Mouse (Mus musculus) ES-E14 (cell line): Measurements from ENCODE around the gene D7Ertd443e. TPM values are rescaled to one million over a fixed set of nuclear protein-coding genes. Genes with fewer than 3 reads are reported as not detected.

Experiments used
- DNase-seq: peaks from one replicate; pipeline ENCODE4 v3.0.0-alpha.2; 2013; ENCODE audit warnings: low read depth, low spot score
- H3K27ac ChIP-seq: 2 replicates; pipeline ENCODE4 v1.5.1; 2012; ENCODE audit warnings: low read depth, mild to moderate bottlenecking, low read length, moderate library complexity, mixed read lengths; ENCODE audit not compliant: poor library complexity, insufficient read depth, severe bottlenecking
- H3K36me3 ChIP-seq: 2 replicates; pipeline ENCODE4 v1.6.1; 2012; ENCODE audit warnings: mild to moderate bottlenecking, low read length, moderate library complexity, mixed read lengths; ENCODE audit not compliant: control insufficient read depth, poor library complexity, insufficient read depth, severe bottlenecking
- H3K4me1 ChIP-seq, 2 experiments: fragments of 150-350 bp in 1 of 2; sonication (generic) in 1 of 2; 2 replicates each; pipeline ENCODE4 v1.6.1; 2012; ENCODE audit warnings: low read length in 2 of 2, mild to moderate bottlenecking in 1 of 2, mixed read lengths in 1 of 2; ENCODE audit not compliant: control insufficient read depth in 2 of 2, insufficient read depth in 2 of 2, poor library complexity in 1 of 2
- H3K4me3 ChIP-seq, 2 experiments: fragments of 150-350 bp in 1 of 2; sonication (generic) in 1 of 2; 2 replicates each; pipeline ENCODE4 v1.5.1; 2012; ENCODE audit warnings: low read length in 2 of 2, low read depth in 1 of 2, mild to moderate bottlenecking in 1 of 2, mixed read lengths in 1 of 2; ENCODE audit not compliant: insufficient read depth in 1 of 2, poor library complexity in 1 of 2, severe bottlenecking in 1 of 2
- H3K9ac ChIP-seq: 2 replicates; pipeline ENCODE4 v1.6.1; 2012; ENCODE audit warnings: low read depth, mild to moderate bottlenecking, low read length, mixed read lengths; ENCODE audit not compliant: poor library complexity, insufficient read depth, severe bottlenecking
- H3K9me3 ChIP-seq: fragments of 150-350 bp; sonication (generic); 2 replicates; pipeline ENCODE4 v1.6.1; 2012; ENCODE audit warnings: low read depth, mild to moderate bottlenecking, low read length; ENCODE audit not compliant: control insufficient read depth, insufficient read depth
- CHD2 ChIP-seq: IDR thresholded peaks from 2 replicates; pipeline ENCODE4 v1.6.1; 2014; ENCODE audit warnings: mild to moderate bottlenecking, low read depth, low read length, inconsistent platforms
- HCFC1 ChIP-seq: IDR thresholded peaks from 2 replicates; pipeline ENCODE4 v1.6.1; 2012; ENCODE audit warnings: low read length, inconsistent platforms, borderline replicate concordance; ENCODE audit not compliant: insufficient read depth
- MAFK ChIP-seq: IDR thresholded peaks from 2 replicates; pipeline ENCODE4 v1.6.1; 2014; ENCODE audit warnings: mild to moderate bottlenecking, low read depth, low read length, inconsistent platforms; ENCODE audit not compliant: insufficient read depth
- ZC3H11A ChIP-seq: IDR thresholded peaks from 2 replicates; pipeline ENCODE4 v1.6.1; 2012; ENCODE audit warnings: low read depth, mild to moderate bottlenecking, inconsistent platforms, low read length, borderline replicate concordance
- ZNF384 ChIP-seq: IDR thresholded peaks from 2 replicates; pipeline ENCODE4 v1.6.1; 2012; ENCODE audit warnings: low read depth, low read length, inconsistent platforms
- in situ Hi-C, 2 experiments: fragments of 600-800 bp; cut with MboI; formaldehyde crosslinking; loops; one replicate each; pipeline ENCODE4 v1.15.1; 2025; ENCODE audit warnings: low sequenced_read_pairs in 2 of 2, inconsistent platforms in 1 of 2; ENCODE audit not compliant: unreplicated experiment in 2 of 2
- total RNA-seq: library from RNA; depleted of rRNA; stranded (reverse); fragments of 300-350 nt; gene quantifications from 2 replicates; pipeline ENCODE4 v1.2.3, GENCODE M21; 2012

Gene D7Ertd443e
- total RNA-seq, 1 experiment = not detected

DNA sequence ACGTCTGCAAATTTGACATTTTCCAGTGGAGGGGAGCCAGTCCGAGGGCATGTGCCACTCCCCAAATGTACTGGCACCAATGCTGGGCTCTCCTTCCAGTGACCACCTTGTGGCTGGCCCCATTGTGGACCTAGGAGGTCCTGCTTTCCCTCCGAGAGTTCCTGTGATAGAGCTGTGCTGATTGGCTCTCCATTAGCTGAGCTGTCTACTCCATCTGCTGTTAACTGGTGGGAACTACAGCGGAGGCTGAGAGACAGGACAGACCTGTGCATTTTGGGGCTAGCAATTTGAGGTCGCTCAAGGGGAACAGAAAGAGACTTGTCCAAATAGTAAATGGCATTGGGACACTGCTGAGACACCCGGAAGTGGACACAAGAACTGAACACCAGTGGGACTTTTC lies 36.6 kb downstream of the D7Ertd443e start:
- Histone ChIP-seq H3K27ac (no peak overlapping the region), H3K9ac (no peak overlapping the region), H3K36me3 (no peaks in the 10 kb centered on the region), H3K4me1 (no peaks in the 10 kb centered on the region), H3K9me3 (no peaks in the 10 kb centered on the region), H3K4me3 (no peak overlapping the region)
- in situ Hi-C loops = loop anchor here in 1 of 2 experiments (25.0 kb wide), 1 partner anchor 487 kb away; no protein-coding TSS in a partner anchor
- TF ChIP-seq HCFC1 (no peak), CHD2 (no peak), MAFK (no peak), ZC3H11A (no peak; the same call in 1 of the 2 replicates), ZNF384 (no peak)
- DNase-seq = peak; percentile 40

DNA sequence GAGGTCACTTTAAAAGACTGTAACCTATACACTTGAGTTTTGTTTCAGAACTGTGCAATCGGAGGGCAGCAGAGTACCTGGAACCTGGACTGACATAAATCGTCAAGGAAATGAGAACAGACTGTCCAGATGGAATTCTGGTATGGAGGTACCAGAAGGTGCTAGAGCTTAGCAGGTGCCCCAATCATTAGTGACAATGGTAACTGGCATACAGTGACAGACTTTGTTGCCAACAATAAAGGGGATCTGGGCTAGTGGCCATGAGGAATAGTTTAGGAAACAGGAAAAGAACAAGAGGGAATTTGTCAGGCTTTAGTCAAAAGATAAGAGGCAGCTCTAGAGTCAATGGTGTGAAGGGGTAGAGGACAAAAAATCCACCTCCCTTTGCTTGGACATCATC lies 43.3 kb downstream of the D7Ertd443e start:
- H3K9ac ChIP-seq = no peak overlapping the region
- H3K4me3 ChIP-seq = no peak overlapping the region
- TF ChIP-seq HCFC1 (no peak), ZNF384 (no peak), MAFK (no peak), ZC3H11A (no peak), CHD2 (no peak)
- in situ Hi-C loops = loop anchor here in 1 of 2 experiments (25.0 kb wide), 1 partner anchor 480 kb away; no protein-coding TSS in a partner anchor
- no peaks in the 10 kb centered on the region for H3K9me3 ChIP-seq
- H3K27ac ChIP-seq = no peak overlapping the region
- DNase-seq = no peak
- no peaks in the 10 kb centered on the region for H3K4me1 ChIP-seq
- H3K36me3 ChIP-seq = no peaks in the 10 kb centered on the region

DNA sequence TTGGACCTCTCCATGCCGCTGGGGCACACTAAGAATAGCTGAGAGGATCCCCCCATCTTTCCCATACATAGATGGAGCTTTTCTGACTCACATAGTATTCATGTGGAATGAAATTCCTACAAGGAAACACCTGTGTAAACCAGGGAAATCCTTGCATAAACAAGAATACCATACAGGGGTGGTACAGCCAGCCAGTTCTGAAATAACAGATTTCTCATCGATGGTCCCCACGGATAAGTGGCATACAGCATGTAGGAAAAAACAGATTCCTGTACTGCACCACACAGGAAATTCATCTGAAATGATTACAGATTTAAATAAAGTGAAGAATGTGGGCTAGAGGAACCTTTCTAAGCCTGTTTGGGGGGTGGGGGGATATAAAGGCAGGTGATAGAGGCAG lies 49.5 kb downstream of the D7Ertd443e start:
- no peak overlapping the region for H3K27ac ChIP-seq
- H3K4me3 ChIP-seq = no peak overlapping the region
- no peak for DNase-seq
- no peaks in the 10 kb centered on the region for H3K4me1 ChIP-seq
- no peaks in the 10 kb centered on the region for H3K9me3 ChIP-seq
- H3K36me3 ChIP-seq = no peaks in the 10 kb centered on the region
- in situ Hi-C loops = loop anchor here in 1 of 2 experiments (25.0 kb wide), 1 partner anchor 474 kb away; no protein-coding TSS in a partner anchor
- no peak for TF ChIP-seq ZNF384
- no peak for TF ChIP-seq HCFC1
- no peak for TF ChIP-seq CHD2
- TF ChIP-seq MAFK = no peak
- TF ChIP-seq ZC3H11A = no peak
- no peak overlapping the region for H3K9ac ChIP-seq

DNA sequence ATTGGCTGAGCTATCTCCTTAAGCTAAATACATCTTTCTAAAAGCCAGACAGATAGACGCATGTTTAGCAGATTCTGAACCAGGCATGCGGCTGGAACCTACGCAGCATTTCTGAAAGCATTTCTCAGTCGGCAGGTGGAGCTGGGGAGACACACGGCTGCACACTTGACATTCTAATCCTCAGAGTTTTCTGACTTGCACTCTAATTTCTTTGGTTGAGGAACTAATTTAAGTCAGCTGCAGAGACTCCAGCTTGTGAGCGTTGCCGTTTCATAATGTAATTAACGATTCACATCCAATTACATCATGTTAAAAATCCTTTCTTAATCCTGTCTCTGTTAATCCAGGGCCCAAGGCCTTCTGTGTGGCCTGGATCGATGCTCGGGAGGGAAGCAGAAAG lies 64.5 kb downstream of the D7Ertd443e start:
- no peak for TF ChIP-seq ZC3H11A
- no peak for TF ChIP-seq ZNF384
- no peak for TF ChIP-seq HCFC1
- no peak for TF ChIP-seq CHD2
- no peak for TF ChIP-seq MAFK
- Histone ChIP-seq H3K27ac (no peak overlapping the region), H3K9ac (no peak overlapping the region), H3K4me1 (no peaks in the 10 kb centered on the region), H3K4me3 (no peak overlapping the region), H3K36me3 (no peaks in the 10 kb centered on the region), H3K9me3 (no peaks in the 10 kb centered on the region)
- in situ Hi-C loops = no loop called here
- no peak for DNase-seq
